In the genomic region with DNA sequence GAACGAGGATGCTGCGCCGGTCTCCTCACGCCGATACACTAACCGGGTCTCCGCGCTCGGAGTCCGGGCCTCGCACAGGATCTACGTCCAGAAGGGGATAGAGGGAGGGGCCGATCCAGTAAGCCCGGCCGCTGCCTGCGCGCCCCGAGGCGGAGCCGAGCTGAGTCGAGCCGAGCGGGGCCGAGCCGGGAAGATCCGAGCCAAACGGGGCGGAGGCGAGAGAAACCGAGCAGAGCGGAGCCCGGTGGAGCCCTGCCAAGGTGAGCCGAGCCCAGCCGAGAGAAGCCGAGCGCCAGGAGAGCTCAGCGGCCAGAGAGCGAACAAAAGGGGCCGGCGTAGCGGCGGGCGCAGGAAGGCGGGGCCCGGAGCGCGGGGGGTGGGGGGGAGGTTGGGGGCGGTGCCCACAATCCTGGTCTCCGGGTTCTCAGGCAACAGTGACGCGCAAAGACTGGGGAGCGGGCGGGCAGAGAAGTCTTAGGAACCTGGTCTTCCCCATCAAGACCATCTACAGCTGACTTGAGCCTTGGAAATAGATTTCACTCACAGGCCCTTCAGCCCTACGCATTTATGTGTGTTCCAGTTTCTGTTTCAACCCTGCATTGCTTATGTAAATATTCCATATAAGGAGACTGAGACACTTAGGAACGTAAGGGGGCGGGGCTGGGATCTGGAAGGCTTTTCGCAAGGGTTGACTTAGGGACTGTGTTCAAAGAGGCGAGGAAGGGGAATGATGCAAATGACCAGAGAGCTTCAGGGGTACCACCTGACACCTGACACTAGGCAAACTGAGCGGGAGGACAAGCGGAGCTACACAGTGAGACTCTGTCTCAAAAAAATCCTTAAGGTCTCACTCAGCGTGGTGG, we compare ENCODE assay signal across 8 mouse cellular contexts. TPM values are rescaled to one million over a fixed set of nuclear protein-coding genes. Genes with fewer than 3 reads are reported as not detected.
DNase-seq lines count a peak whose midpoint lies in the region; ATAC-seq lines count a peak whose summit lies in the region.

Gene Clip2 (minus strand): TSS at position 325 of the 863 bp plus-strand sequence.

- WGBS in forebrain, embryonic 11.5 days = 1% methylated on average over 58 of the region's 61 CpGs
- WGBS in heart, embryonic 16.5 days = 1% methylated on average over 60 of the region's 61 CpGs
- WGBS in liver, embryonic 15.5 days (ENCODE audit: insufficient replicate concordance) = 3% methylated on average over 60 of the region's 61 CpGs
- WGBS in neural tube, embryonic 12.5 days = 1% methylated on average over 61 of the region's 61 CpGs

- H3K27me3 ChIP-seq in forebrain, embryonic 11.5 days (ENCODE audit: control insufficient read depth, insufficient read depth, low read length) = no peaks in the 10 kb centered on the region
- H3K27me3 ChIP-seq in heart, embryonic 16.5 days (ENCODE audit: control insufficient read depth, insufficient read depth, low read length) = peaks cover 2% of the 10 kb centered on the region; the same call in 1 of the 2 replicates
- peaks cover 35% of the 10 kb centered on the region for H3K27me3 ChIP-seq in liver, embryonic 15.5 days
- H3K27me3 ChIP-seq in neural tube, embryonic 12.5 days (replicated peaks) = no peaks in the 10 kb centered on the region

- ATAC-seq in CD4-positive, CD25-positive, alpha-beta regulatory T cell, adult 4 months = peak; percentile 93
- ATAC-seq in forebrain, embryonic 11.5 days (replicated peaks; ENCODE audit: low FRiP score) = peak; percentile 90
- ATAC-seq in heart, embryonic 16.5 days (replicated peaks; ENCODE audit: extremely low read depth, insufficient read depth, low FRiP score) = peak; percentile 93
- peak; percentile 84 for ATAC-seq in liver, embryonic 15.5 days (ENCODE audit: insufficient read depth)
- ATAC-seq in neural tube, embryonic 12.5 days (ENCODE audit: low FRiP score, low read depth) = peak; percentile 92

- peak within 1 kb of the TSS; percentile 77 for H3K4me2 ChIP-seq in forebrain, embryonic 11.5 days (ENCODE audit: low read depth, low read length, severe bottlenecking)
- H3K4me2 ChIP-seq in heart, embryonic 16.5 days (ENCODE audit: low read depth, low read length) = peak within 1 kb of the TSS; percentile 84
- peak within 1 kb of the TSS; percentile 79 for H3K4me2 ChIP-seq in liver, embryonic 15.5 days
- peak within 1 kb of the TSS; percentile 87 for H3K4me2 ChIP-seq in neural tube, embryonic 12.5 days (replicated peaks)

- H3K36me3 ChIP-seq in forebrain, embryonic 11.5 days (ENCODE audit: control insufficient read depth, insufficient read depth, low read length) = no peaks in the 10 kb centered on the region
- H3K36me3 ChIP-seq in heart, embryonic 16.5 days (ENCODE audit: control insufficient read depth, insufficient read depth) = no peaks in the 10 kb centered on the region
- no peaks in the 10 kb centered on the region for H3K36me3 ChIP-seq in liver, embryonic 15.5 days (replicated peaks)
- no peaks in the 10 kb centered on the region for H3K36me3 ChIP-seq in neural tube, embryonic 12.5 days

- peaks cover 20% of the 10 kb centered on the region for H3K4me1 ChIP-seq in forebrain, embryonic 11.5 days (replicated peaks; ENCODE audit: control insufficient read depth, insufficient read depth, low read length)
- peaks cover 19% of the 10 kb centered on the region for H3K4me1 ChIP-seq in heart, embryonic 16.5 days (ENCODE audit: control insufficient read depth, insufficient read depth, low read length)
- H3K4me1 ChIP-seq in liver, embryonic 15.5 days (replicated peaks) = peaks cover 38% of the 10 kb centered on the region
- peaks cover 49% of the 10 kb centered on the region for H3K4me1 ChIP-seq in neural tube, embryonic 12.5 days

- DNase-seq in c-Kit-positive CD71-positive TER-119-negative erythroid progenitor cells, embryonic 14.5 days (ENCODE audit: low read depth) = peak; percentile 79
- peak; percentile 97 for DNase-seq in forebrain, embryonic 11.5 days (ENCODE audit: low spot score)
- DNase-seq in kidney, postnatal 36 days = peak; percentile 99 to 100
- DNase-seq in telencephalon, adult 2 months (ENCODE audit: low read depth, low spot score) = peak; percentile 91

- peak within 1 kb of the TSS; percentile 87 for H3K27ac ChIP-seq in forebrain, embryonic 11.5 days (ENCODE audit: low read depth, low read length)
- peak within 1 kb of the TSS; percentile 93 for H3K27ac ChIP-seq in heart, embryonic 16.5 days (ENCODE audit: low read length)
- peak within 1 kb of the TSS; percentile 57 for H3K27ac ChIP-seq in liver, embryonic 15.5 days (replicated peaks)
- peak within 1 kb of the TSS; percentile 96 for H3K27ac ChIP-seq in neural tube, embryonic 12.5 days

- no peaks in the 10 kb centered on the region for H3K9me3 ChIP-seq in forebrain, embryonic 11.5 days (ENCODE audit: control insufficient read depth, low read length)
- no peaks in the 10 kb centered on the region for H3K9me3 ChIP-seq in heart, embryonic 16.5 days (replicated peaks; ENCODE audit: control insufficient read depth, low read length)
- no peaks in the 10 kb centered on the region for H3K9me3 ChIP-seq in liver, embryonic 15.5 days (replicated peaks)
- no peaks in the 10 kb centered on the region for H3K9me3 ChIP-seq in neural tube, embryonic 12.5 days

- H3K4me3 ChIP-seq in forebrain, embryonic 11.5 days (ENCODE audit: low read depth, low read length) = peak within 1 kb of the TSS; percentile 91
- peak within 1 kb of the TSS; percentile 89 for H3K4me3 ChIP-seq in heart, embryonic 16.5 days (ENCODE audit: low read length)
- peak within 1 kb of the TSS; percentile 63 for H3K4me3 ChIP-seq in liver, embryonic 15.5 days (replicated peaks)
- H3K4me3 ChIP-seq in neural tube, embryonic 12.5 days = peak within 1 kb of the TSS; percentile 89

- peak within 1 kb of the TSS; percentile 75 for H3K9ac ChIP-seq in forebrain, embryonic 11.5 days (ENCODE audit: low read length)
- H3K9ac ChIP-seq in heart, embryonic 16.5 days (ENCODE audit: low read length) = peak within 1 kb of the TSS; percentile 92
- H3K9ac ChIP-seq in liver, embryonic 15.5 days = peak within 1 kb of the TSS; percentile 59
- H3K9ac ChIP-seq in neural tube, embryonic 12.5 days = peak within 1 kb of the TSS; percentile 88

RNA-seq across cellular contexts. Expression of gene Clip2, which starts in this region (rescaled TPM):
- polyA plus RNA-seq in CD4-positive, CD25-positive, alpha-beta regulatory T cell, adult 4 months (2017; shearing (Covaris generic)) = under 1 TPM; 0.52 to 0.54 TPM
- 6.1 and 6.8 TPM in 2 replicates for polyA plus RNA-seq in forebrain, embryonic 11.5 days (2014; fragmentation: Nextera tagmentation; extraction: Ambion mirVana)
- polyA plus RNA-seq in heart, embryonic 16.5 days (2015; fragmentation: Nextera tagmentation; extraction: Ambion mirVana) = 1.4 TPM in 2 replicates
- polyA plus RNA-seq in liver, embryonic 15.5 days (2015; fragmentation: Nextera tagmentation; extraction: Ambion mirVana) = 0.46 and 0.50 TPM in 2 replicates
- 11.2 and 12.0 TPM in 2 replicates for polyA plus RNA-seq in neural tube, embryonic 12.5 days (2016; fragmentation: Nextera tagmentation; extraction: Ambion mirVana)

Comparison
In these comparisons a context has a peak if more than half of its experiments do, and no peak if none do; other contexts are left out.
1. Peak in every context shown above with its lines: DNase-seq, ATAC-seq, H3K4me3 ChIP-seq and H3K27ac ChIP-seq.
2. Peak in ATAC-seq in CD4-positive, CD25-positive, alpha-beta regulatory T cell, adult 4 months; RNA of the gene not detected or under 1 TPM.
3. Peak in ATAC-seq, H3K4me3 ChIP-seq, H3K27ac ChIP-seq, H3K9ac ChIP-seq and H3K4me2 ChIP-seq in liver, embryonic 15.5 days; RNA of the gene not detected or under 1 TPM.